Mouse (Mus musculus) ES-Bruce4 (cell line): Measurements from ENCODE around the gene Trim39.
"Not testable (repeated sequence)": the region's sequence is repeated elsewhere in the genome, so short reads cannot be mapped to it uniquely, and the experiment has no call there.

Source experiments
- CTCF ChIP-seq: IDR thresholded peaks from one replicate; pipeline ENCODE4 v1.8.1; 2011; ENCODE audit warnings: low read depth, low read length
- EP300 ChIP-seq: IDR thresholded peaks from 2 replicates; pipeline ENCODE4 v1.6.1; 2011; ENCODE audit warnings: low read depth, low read length; ENCODE audit not compliant: insufficient read depth
- POLR2A ChIP-seq: IDR thresholded peaks from one replicate; pipeline ENCODE4 v1.8.1; 2011; ENCODE audit warnings: low read length; ENCODE audit not compliant: insufficient read depth

DNA sequence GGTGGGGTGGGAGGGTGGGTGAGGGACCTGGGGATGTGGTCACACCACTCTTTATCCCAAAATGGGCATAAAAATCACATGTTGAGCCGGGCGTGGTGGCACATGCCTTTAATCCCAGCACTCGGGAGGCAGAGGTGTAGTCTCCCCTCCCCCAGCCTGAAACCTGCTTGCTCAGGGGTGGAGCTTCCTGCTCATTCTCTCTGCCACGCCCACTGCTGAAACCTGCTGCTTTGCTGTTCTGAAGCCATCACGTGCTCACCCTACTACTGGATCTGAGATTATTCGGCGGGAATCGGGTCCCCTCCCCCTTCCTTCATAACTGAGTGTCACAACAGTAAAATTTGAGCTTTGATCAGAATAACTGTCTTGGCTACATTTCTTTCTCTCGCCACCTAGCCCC lies 36.7 kb downstream of the Trim39 start:
- not testable (repeated sequence) for TF ChIP-seq CTCF, POLR2A
- peak; percentile 68 for TF ChIP-seq EP300
